Mouse (Mus musculus): Measurements from ENCODE around the gene Pmfbp1.

DNA sequence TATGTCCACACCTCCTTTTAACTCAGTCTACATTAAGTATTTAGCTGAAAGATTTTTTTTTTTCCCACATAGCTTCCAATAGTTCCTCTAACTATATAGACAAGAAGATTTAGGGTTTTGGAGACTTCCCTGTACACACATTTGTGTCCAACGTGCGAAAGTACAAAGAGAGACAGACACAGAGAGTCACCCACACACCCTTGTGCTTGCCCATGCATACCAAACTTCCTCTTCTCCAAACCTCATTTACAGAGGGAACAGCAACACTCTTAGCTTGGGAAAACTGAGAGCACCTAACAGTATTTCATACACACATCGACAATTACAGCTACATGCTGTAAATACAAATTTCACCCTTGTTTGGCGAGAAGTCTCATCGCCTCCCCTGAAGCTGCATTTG lies 11.7 kb downstream of the Pmfbp1 start:
- TF ChIP-seq HCFC1 (IDR thresholded peaks at IDR 0.05; ENCODE audit: borderline replicate concordance, insufficient read depth, low read length) (no peak), ZNF384 (IDR thresholded peaks at IDR 0.05; ENCODE audit: low read depth, low read length) (no peak), CHD2 (IDR thresholded peaks at IDR 0.05; ENCODE audit: low read depth, low read length) (no peak)

Measured in ES-E14 (cell line).